Mouse (Mus musculus): ENCODE measurements around the gene Ubl7. TPM values are rescaled to one million over a fixed set of nuclear protein-coding genes. Genes with fewer than 3 reads are reported as not detected.

Gene Ubl7
- polyA plus RNA-seq, 1 experiment from 2014 or later, result 177 TPM

DNA sequence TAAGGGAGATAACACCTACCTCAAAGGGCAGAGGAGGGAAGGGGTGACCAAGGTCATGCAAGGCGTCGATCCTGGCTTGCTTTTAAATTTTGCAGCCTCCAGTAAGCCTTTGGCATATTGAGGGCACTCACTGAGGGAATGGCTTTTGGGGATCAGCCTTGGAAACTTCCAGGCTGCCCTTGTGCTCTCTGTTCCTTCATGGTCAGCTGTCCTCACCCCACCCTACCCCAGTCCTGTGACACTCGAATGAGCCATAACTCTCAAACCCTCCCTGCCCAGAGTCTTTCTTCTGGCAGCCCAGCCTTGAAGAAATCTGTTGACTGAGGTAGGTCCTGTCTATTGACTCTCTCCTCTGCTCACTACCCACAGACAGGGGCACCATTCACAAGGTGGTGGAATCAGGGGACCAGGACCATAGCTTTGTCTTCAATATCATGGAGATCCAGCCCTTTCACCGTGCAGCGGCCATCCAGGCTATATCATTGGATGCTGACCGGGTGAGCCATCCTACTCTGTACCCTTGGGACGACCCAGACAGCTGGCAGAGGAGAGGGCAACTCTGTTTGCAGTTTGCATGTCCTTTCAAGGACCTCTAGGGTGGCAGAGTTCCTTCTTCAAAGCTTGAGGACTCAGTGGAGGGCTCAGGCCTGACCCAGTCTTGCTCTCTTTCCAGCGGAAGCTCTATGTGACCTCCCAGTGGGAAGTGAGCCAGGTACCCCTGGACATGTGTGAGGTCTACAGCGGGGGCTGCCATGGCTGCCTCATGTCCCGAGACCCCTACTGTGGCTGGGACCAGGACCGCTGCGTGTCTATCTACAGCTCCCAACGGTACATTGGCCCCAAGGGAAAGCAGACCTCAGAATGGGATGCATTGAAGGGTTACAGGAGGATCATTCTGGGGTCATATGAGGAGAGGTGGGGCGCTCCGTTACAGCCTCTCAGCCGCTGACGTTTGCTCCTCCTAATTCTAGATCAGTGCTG lies 49.4 kb downstream of the Ubl7 start:
- Histone ChIP-seq H3K27me3 (replicated peaks; ENCODE audit: control insufficient read depth, insufficient read depth, low read length) (no peaks in the 10 kb centered on the region), H3K9ac (ENCODE audit: low read depth, low read length) (no peak overlapping the region), H3K36me3 (ENCODE audit: control insufficient read depth, insufficient read depth, low read length) (peaks cover 33% of the 10 kb centered on the region), H3K4me3 (ENCODE audit: low read length) (no peak overlapping the region), H3K4me2 (ENCODE audit: low read length) (no peak overlapping the region), H3K9me3 (ENCODE audit: control insufficient read depth, low read length) (no peaks in the 10 kb centered on the region), H3K4me1 (ENCODE audit: control insufficient read depth, insufficient read depth, low read depth, low read length) (no peaks in the 10 kb centered on the region; the same call in 1 of the 2 replicates), H3K27ac (ENCODE audit: low read depth, low read length) (no peak overlapping the region)
- 87% methylated on average over 17 of the region's 17 CpGs for WGBS
- no peak for ATAC-seq

GRCm38 (mm10) chr9:57961226-57961625 lies 50.4 kb downstream of the Ubl7 start:
- WGBS, result 89% methylated on average over 15 of the region's 15 CpGs
- Histone ChIP-seq H3K9me3 (ENCODE audit: control insufficient read depth, low read length) (no peaks in the 10 kb centered on the region), H3K4me3 (ENCODE audit: low read length) (no peak overlapping the region), H3K36me3 (ENCODE audit: control insufficient read depth, insufficient read depth, low read length) (peaks cover 27% of the 10 kb centered on the region), H3K27ac (ENCODE audit: low read depth, low read length) (no peak overlapping the region), H3K9ac (ENCODE audit: low read depth, low read length) (no peak overlapping the region), H3K27me3 (replicated peaks; ENCODE audit: control insufficient read depth, insufficient read depth, low read length) (no peaks in the 10 kb centered on the region), H3K4me1 (ENCODE audit: control insufficient read depth, insufficient read depth, low read depth, low read length) (no peaks in the 10 kb centered on the region; the same call in 1 of the 2 replicates), H3K4me2 (ENCODE audit: low read length) (no peak overlapping the region)
- no peak for ATAC-seq

DNA sequence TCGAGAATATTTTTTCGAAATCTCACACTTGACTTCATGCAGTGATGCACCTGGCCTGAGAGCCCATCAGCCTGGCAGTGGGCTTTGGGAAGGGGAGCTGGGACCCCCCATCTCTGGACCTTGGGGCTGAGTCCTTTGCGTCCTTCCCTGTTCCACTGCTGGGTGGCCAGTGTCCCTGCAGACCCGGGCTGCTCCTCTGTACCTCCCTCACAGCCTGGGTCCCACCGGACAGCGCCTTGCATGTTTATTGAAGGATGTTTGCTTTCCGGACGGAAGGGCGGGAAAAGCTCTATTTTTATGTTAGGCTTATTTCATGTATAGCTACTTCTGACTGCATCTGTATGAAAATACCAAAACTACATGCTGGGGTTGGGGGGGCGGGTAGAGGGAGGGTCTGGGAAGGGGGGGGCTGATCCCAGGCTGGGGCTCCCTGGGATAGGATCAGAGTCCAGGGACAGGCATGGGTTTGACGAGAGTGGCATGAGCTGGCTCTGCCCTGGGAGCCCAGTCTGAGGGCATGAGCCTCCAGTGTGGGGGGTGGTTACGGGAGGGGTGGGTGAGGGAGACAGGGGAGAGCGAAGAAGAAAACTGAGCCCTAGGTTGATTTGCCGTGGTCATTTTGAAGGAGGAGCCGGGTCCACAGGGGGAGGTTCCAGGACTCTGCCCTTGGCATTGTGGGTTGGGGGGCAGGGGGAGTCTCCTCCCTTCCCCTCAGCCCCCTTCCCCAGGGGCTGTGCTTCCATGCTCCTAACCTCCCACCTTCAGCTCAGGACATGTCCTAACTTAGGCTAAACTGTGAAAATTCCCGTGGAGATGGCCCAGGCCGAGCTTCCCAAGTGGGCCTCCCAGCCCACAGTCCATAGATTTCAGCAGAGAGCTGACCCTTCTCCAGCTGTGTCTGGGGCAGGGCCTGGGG lies 51.3 kb downstream of the Ubl7 start:
- no peak overlapping the region for H3K27ac ChIP-seq (ENCODE audit: low read depth, low read length)
- 71% methylated on average over 17 of the region's 17 CpGs for WGBS
- no peaks in the 10 kb centered on the region; the same call in 1 of the 2 replicates for H3K4me1 ChIP-seq (ENCODE audit: control insufficient read depth, insufficient read depth, low read depth, low read length)
- no peak overlapping the region for H3K4me3 ChIP-seq (ENCODE audit: low read length)
- peaks cover 21% of the 10 kb centered on the region for H3K36me3 ChIP-seq (ENCODE audit: control insufficient read depth, insufficient read depth, low read length)
- no peak overlapping the region for H3K4me2 ChIP-seq (ENCODE audit: low read length)
- no peak overlapping the region for H3K9ac ChIP-seq (ENCODE audit: low read depth, low read length)
- no peaks in the 10 kb centered on the region for H3K27me3 ChIP-seq (replicated peaks; ENCODE audit: control insufficient read depth, insufficient read depth, low read length)
- no peak for ATAC-seq
- H3K9me3 ChIP-seq (ENCODE audit: control insufficient read depth, low read length), result no peaks in the 10 kb centered on the region

DNA sequence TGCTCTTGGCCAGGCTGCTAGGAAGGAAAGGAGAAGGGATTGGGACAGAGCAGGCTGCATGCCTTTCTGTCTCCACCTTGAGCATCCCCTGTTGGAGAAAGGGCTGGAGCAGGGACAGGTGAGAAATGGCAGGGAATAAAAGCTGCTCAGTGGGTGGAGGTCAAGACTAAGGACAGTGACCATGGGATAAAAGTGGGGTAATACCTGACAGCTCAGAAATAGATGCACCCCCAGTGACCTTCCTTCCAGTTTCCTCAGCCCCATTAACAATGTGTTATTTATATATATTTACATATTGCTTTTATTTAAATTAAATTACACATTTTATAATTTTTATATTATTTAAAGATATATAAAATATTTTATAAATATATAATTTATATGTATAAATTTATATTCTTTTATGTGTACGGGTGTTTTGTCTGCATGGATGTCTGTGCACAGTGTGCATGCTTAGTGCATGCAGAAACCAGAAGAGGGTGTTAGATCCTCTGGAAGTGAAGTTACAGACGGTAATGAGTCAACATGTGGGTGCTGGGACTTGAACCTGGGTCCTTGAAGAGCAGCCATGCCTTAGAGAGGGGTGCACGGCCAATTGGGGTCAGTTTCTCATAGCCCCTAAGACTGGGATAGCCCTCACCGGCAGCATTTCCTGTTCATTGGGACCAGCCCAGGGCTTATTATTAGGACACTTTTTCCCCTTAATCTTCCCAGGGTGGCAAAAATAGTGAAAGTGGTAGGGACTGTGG lies 52.6 kb downstream of the Ubl7 start:
- Histone ChIP-seq H3K4me2 (ENCODE audit: low read length) (no peak overlapping the region), H3K27me3 (replicated peaks; ENCODE audit: control insufficient read depth, insufficient read depth, low read length) (no peaks in the 10 kb centered on the region), H3K4me1 (ENCODE audit: control insufficient read depth, insufficient read depth, low read depth, low read length) (no peaks in the 10 kb centered on the region; the same call in 1 of the 2 replicates), H3K36me3 (ENCODE audit: control insufficient read depth, insufficient read depth, low read length) (peaks cover 20% of the 10 kb centered on the region), H3K27ac (ENCODE audit: low read depth, low read length) (no peak overlapping the region), H3K4me3 (ENCODE audit: low read length) (no peak overlapping the region), H3K9me3 (ENCODE audit: control insufficient read depth, low read length) (no peaks in the 10 kb centered on the region), H3K9ac (ENCODE audit: low read depth, low read length) (no peak overlapping the region)
- WGBS, result 84% methylated on average over 4 of the region's 4 CpGs
- ATAC-seq, result no peak

- Histone ChIP-seq H3K9ac (ENCODE audit: low read depth, low read length) (no peak overlapping the region), H3K36me3 (ENCODE audit: control insufficient read depth, insufficient read depth, low read length) (peaks cover 20% of the 10 kb centered on the region), H3K9me3 (ENCODE audit: control insufficient read depth, low read length) (no peaks in the 10 kb centered on the region), H3K4me1 (ENCODE audit: control insufficient read depth, insufficient read depth, low read depth, low read length) (no peaks in the 10 kb centered on the region; the same call in 1 of the 2 replicates), H3K4me3 (ENCODE audit: low read length) (no peak overlapping the region), H3K4me2 (ENCODE audit: low read length) (no peak overlapping the region), H3K27me3 (replicated peaks; ENCODE audit: control insufficient read depth, insufficient read depth, low read length) (no peaks in the 10 kb centered on the region), H3K27ac (ENCODE audit: low read depth, low read length) (no peak overlapping the region)
- 69% methylated on average over 5 of the region's 5 CpGs for WGBS
- ATAC-seq, result no peak
These were observed 53.2 kb downstream of the Ubl7 start for GRCm38 (mm10) chr9:57963998-57964395.

GRCm38 (mm10) chr9:57964528-57965250 lies 53.9 kb downstream of the Ubl7 start:
- peaks cover 20% of the 10 kb centered on the region for H3K36me3 ChIP-seq (ENCODE audit: control insufficient read depth, insufficient read depth, low read length)
- no peak overlapping the region for H3K27ac ChIP-seq (ENCODE audit: low read depth, low read length)
- no peak for ATAC-seq
- H3K27me3 ChIP-seq (replicated peaks; ENCODE audit: control insufficient read depth, insufficient read depth, low read length), result no peaks in the 10 kb centered on the region
- no peak overlapping the region for H3K9ac ChIP-seq (ENCODE audit: low read depth, low read length)
- no peak overlapping the region for H3K4me2 ChIP-seq (ENCODE audit: low read length)
- H3K4me1 ChIP-seq (ENCODE audit: control insufficient read depth, insufficient read depth, low read depth, low read length), result no peaks in the 10 kb centered on the region; the same call in 1 of the 2 replicates
- no peaks in the 10 kb centered on the region for H3K9me3 ChIP-seq (ENCODE audit: control insufficient read depth, low read length)
- 73% methylated on average over 6 of the region's 6 CpGs for WGBS
- H3K4me3 ChIP-seq (ENCODE audit: low read length), result no peak overlapping the region

DNA sequence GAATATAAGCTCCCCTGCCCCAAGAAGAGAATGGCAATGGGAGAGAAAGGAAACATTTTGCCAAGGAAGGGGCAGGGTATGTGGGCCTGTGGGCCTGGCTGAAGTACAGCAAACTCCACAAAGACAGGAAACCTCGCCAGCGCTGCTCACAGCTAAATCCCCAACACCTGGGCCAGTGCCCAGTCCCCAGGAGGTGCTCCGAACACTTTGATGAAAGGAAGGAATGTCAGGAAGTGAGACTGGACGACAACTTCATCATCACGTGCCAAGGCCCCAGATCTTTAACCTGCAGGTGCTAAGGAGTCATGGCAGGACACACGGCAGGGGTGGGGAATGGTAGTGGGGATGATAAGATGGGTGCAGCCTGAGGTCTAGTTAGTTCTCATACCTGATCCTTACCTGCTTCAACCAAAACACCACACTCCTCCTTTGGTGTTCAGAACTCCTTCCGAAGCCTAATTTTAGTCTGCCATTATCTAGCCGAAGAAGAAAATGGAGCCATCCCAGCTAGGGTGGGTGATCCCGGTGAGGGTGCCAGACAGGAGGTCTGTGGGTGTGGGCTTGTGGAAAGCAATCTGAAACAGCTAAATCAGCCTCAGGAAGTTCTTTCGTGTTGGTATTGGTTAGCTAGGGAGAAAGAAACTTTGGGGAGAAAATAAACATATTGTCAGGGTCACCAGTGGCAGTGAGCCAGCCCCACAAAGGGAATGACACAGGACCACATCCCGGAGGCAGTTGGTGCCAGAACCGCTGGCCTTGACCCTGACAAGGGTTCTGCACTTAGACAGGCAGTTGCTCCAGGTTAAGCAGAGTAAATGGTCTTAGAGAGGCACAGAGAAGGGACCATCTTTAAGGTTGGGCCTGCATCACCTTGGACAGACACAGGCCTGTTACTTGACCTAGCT lies 54.8 kb downstream of the Ubl7 start:
- no peak overlapping the region for H3K4me3 ChIP-seq (ENCODE audit: low read length)
- H3K4me2 ChIP-seq (ENCODE audit: low read length), result no peak overlapping the region
- H3K27me3 ChIP-seq (replicated peaks; ENCODE audit: control insufficient read depth, insufficient read depth, low read length), result no peaks in the 10 kb centered on the region
- H3K4me1 ChIP-seq (ENCODE audit: control insufficient read depth, insufficient read depth, low read depth, low read length), result no peaks in the 10 kb centered on the region; the same call in 1 of the 2 replicates
- H3K36me3 ChIP-seq (ENCODE audit: control insufficient read depth, insufficient read depth, low read length), result peaks cover 13% of the 10 kb centered on the region
- no peak for ATAC-seq
- WGBS, result 69% methylated on average over 12 of the region's 12 CpGs
- H3K27ac ChIP-seq (ENCODE audit: low read depth, low read length), result no peak overlapping the region
- no peaks in the 10 kb centered on the region for H3K9me3 ChIP-seq (ENCODE audit: control insufficient read depth, low read length)
- H3K9ac ChIP-seq (ENCODE audit: low read depth, low read length), result no peak overlapping the region

Measured in hindbrain, embryonic 16.5 days (tissue).